Mouse (Mus musculus) small intestine, adult 2 months (tissue): ENCODE measurements around the gene Oosp2.

Experiments used
- CTCF ChIP-seq: fragments of 200-500 bp; IDR thresholded peaks from 2 replicates; pipeline ENCODE4 v1.5.1; 2012; ENCODE audit warnings: low read depth, mild to moderate bottlenecking, control low read depth, inconsistent platforms, low read length, moderate library complexity, mixed read lengths; ENCODE audit not compliant: insufficient replicate concordance, insufficient read length; ENCODE audit errors: extremely low read depth
- POLR2A ChIP-seq: fragments of 200-500 bp; IDR thresholded peaks from 2 replicates; pipeline ENCODE4 v1.6.1; 2012; ENCODE audit warnings: low read depth, mild to moderate bottlenecking, control low read depth, inconsistent platforms, low read length, moderate library complexity

- TF ChIP-seq CTCF, result no peak
- no peak for TF ChIP-seq POLR2A
Measured at GRCm38 (mm10) chr19:11696755-11697154, 36.4 kb upstream of the Oosp2 start, which contains the start of gene Oosp3.
